Mouse (Mus musculus) heart, adult 18-20 months (tissue): ENCODE measurements at regions not wholly inside any gene's neighbourhood (a gene's known extent, or its start where the extent isn't known, plus 50 kb on each side); places are given as distances from the start of the nearest gene placed in this dataset.

Experiments used
- DNase-seq, 2 experiments: peaks; one replicate each; pipeline ENCODE4 v3.0.0; 2021 to 2022; ENCODE audit warnings: mixed read lengths in 1 of 2

GRCm38 (mm10) chr7:130073890-130074819 is 446.0 kb downstream of the Ate1 start:
- peak; percentile 30 to 31 for DNase-seq

- no peak for DNase-seq
Observed at GRCm38 (mm10) chr7:130082662-130083061, 437.5 kb downstream of the Ate1 start.

- DNase-seq, result no peak
Observed at GRCm38 (mm10) chr7:130085706-130086105, 434.5 kb downstream of the Ate1 start.

DNA sequence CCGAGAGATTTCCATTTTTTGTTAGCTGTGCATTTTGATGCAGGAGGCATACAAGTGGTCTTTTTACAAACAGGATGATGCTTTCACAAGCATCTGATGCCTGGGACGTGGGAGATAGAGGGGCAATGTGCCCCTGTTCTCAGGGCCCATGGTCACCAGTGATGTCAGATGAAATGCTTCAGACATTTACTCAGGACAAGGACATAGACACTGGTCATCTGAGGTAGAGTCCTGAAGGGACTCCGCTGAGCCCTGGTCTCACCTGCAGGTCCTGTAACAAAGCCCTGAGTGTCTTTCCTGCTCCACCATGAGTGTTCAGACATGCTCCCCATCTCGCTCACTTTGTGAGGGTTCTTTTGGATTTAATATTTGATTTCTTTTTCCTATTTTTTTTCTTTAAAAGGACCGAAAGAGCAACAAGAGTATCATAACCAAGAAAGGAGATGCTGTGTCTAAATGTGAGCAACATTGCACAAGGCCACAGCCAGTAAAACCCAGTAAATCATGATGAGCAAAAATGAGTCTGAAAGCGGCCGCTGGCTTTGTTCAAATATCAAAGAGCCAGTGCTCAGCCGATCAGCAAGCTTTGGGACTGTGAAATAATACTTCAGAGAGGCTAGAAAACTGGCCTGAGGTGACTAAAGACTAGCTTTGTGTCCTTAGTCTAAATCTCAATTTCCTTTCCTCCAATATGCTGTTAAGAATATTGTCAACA is 430.1 kb downstream of the Ate1 start:
- DNase-seq, result no peak

DNA sequence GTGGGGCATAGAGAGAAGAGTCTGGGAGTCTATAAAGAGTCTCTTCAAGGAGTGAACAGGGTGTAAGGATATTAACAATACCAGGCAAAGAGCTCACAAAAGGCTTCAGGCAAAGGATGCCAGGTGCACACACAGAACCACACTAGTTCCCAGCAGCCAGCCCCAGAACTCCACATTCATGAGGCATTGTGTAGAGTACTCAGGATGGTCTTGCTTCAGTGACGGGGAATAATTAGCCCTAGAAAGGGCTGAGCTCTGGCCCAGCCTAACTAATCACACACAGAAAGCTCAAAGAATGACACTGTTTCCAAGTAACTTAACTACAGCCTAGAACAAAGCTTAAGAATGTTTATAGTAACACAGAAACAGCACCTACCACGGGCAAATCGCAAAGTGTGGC is 428.2 kb downstream of the Ate1 start:
- no peak for DNase-seq

DNA sequence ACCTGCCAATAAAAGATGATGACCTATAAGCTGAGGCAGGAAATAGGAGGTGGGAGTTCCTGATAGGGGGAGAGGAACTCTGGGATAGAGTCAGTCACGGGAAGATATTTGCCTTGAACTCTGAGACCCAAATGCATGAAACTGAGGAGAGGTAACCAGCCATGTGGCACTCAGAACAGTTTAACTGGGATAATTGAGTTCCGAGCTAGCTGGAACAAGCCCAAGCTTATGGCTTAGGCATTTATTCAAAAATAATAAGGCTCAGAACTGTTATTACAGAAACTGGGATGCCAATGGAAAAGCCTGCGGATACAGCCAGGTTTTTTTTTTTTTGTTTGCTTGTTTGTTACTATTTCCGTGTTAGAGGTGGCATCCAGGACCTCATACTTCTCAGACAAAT is 425.0 kb downstream of the Ate1 start:
- DNase-seq, result no peak

DNA sequence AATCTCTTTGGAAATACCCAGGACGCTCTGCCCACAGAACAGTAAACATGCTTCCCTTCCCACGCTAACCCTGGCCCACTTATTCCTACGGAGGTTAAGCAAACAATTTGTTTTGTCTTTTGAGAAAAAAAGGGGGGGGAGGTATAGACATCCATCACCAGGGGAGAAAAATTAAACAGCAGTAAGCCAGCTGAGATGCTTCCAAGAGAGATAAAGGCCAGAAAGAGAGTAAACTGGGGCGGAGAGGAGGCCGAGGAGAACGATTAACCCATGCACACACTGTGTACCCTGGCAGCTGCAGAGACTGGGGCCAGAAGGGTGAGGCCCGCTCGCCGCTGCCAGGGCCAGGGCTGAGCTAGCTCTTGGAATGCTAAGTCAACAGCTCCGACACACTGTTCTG is 421.6 kb downstream of the Ate1 start:
- peak in 1 of 2 experiments; percentile 28 for DNase-seq

DNA sequence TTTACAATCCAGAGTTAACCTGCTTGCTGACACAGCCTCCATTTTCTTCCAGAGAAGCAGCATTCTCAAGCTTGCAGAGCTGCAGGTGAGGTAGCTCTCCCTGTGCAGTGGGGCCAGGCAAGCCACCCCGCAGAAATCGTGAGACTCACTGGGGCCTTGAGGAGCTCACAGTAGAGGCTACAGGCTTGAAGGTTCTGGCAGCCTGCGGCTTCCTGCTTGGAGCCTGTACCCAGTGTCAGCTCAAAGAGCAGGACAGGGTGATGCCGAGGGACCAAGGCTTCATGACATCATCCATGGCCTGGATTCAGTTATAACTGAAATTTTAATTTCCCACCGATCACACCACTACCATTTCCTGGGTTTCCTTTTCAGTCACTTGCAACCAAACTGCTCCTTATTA is 417.5 kb downstream of the Ate1 start:
- no peak for DNase-seq

GRCm38 (mm10) chr7:130106961-130107360 is 413.2 kb downstream of the Ate1 start:
- no peak for DNase-seq

DNA sequence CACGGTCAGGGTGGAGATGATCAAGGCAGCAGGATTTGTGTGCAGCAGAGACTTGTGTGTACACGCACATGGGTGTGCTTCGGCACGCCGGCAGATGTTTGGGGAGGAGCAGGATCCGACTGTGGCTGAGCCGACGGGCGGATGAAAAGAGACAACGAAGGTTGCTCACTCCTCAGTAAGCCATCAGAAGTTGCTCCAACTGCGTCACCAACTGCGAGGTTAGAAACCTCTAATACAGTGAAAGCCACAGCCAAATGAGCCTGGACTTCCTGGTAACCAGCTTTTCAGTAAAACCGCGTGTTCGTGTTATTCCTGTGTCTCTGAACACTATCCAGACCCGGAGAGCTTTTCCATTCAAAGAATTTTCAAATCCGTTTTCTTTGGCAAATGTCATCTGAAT is 411.8 kb downstream of the Ate1 start:
- DNase-seq, result peak in 1 of 2 experiments; percentile 7
